Mouse (Mus musculus): ENCODE measurements at regions not wholly inside any gene's neighbourhood (a gene's known extent, or its start where the extent isn't known, plus 50 kb on each side); places are given as distances from the start of the nearest gene placed in this dataset.
A peak's percentile ranks its signal among the peaks of the same experiment; 100 is the strongest.

DNA sequence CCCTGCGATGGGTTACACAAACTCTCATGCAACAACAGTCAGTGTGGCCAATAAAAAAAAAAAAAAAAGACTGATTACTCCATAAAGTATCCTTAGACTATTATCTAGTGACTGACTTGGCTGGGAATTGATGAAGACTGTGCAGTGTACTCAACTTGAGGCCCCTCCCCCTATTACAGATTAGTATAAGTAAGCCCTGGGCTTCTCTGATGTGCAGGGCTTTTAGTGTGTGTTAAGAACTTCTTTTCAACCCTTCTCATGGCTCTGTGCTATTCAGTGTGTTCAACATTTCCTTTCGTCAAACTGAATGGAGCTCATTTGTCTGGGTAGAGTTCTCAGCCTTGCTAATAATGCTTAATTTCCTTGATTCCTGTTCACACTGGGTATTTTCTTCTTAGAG, 101.0 kb upstream of the P2ry1 start:
- ATAC-seq (replicated peaks; ENCODE audit: poor library complexity) = no peak

GRCm38 (mm10) chr3:60916411-60916810, 86.2 kb upstream of the P2ry1 start:
- no peak for ATAC-seq (replicated peaks; ENCODE audit: poor library complexity)

DNA sequence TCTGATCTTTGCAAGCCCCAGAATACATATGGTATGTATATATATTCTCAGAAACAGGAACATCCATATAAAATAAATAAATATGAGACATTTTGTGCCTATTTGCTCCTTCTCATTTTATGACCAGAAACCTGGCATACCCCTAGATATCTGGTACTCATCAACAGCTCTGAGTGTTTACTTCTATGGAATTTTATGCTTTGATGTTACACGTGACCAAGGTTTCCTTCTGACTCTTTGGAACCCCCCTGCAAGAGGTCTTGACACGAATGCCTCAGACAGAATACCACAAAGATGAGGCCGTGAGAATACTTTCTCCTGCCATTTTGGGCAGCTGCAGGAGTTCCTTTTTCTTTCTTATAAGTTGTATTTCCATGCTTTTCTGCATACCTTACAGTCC, 85.3 kb upstream of the P2ry1 start:
- no peak for ATAC-seq (replicated peaks; ENCODE audit: poor library complexity)

DNA sequence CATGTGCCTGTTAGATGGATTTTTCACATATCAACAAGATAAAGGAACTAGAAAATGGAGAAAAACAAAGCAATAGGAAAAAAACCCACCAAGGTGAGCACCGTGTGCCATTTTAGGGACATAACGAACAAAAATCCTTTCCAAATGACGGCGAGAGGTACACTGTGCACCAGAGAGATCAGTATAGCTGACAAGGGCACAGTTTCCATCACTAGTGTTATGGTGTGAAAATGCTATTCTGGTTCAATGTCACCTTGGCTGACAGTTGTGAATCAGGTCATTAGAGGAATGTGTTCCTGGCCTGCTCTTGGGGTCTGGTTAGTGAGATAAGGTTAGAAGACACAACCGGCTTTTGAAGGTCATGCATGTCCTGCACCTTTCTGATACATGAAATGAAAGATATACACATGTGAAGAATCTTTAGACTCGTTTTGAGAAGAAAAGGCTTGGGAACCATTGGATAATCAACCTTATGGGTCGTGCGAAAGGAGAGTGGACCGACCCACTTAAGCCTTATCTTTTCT, 76.5 kb upstream of the P2ry1 start:
- ATAC-seq (replicated peaks; ENCODE audit: poor library complexity) = peak; percentile 49

GRCm38 (mm10) chr3:60928910-60929309, 73.7 kb upstream of the P2ry1 start:
- ATAC-seq (replicated peaks; ENCODE audit: poor library complexity) = peak; percentile 95

DNA sequence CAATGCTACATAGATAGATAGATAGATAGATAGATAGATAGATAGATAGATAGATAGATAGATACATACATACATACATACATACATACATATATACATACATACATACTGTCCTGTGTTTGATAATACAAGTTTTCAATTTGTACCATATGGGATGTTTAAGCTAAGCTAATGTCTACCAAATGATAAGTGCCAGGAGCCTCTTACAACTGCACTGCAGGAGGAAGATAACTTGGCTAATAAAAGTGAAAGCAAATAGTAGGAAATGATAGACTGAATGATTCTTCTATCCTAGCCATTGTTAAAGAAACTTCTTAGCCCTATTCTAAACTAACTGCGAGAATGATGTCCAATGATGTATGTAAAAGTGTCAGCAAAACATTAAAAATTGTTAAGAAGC, 68.1 kb upstream of the P2ry1 start:
- ATAC-seq (replicated peaks; ENCODE audit: poor library complexity) = 0 out of 2 replicates have a peak, but pooled peaks have one; percentile 31

GRCm38 (mm10) chr3:60941451-60941850, 61.1 kb upstream of the P2ry1 start:
- no peak for ATAC-seq (replicated peaks; ENCODE audit: poor library complexity)

GRCm38 (mm10) chr3:60948897-60949296, 53.7 kb upstream of the P2ry1 start:
- no peak for ATAC-seq (replicated peaks; ENCODE audit: poor library complexity)

Data from megakaryocyte progenitor cell, adult 5-6 weeks (primary cell).